Mouse (Mus musculus) embryonic fibroblast, embryonic 13.5 days (primary cell): Measurements from ENCODE around the gene Cd3e.

ENCODE experiments used
- CTCF ChIP-seq: IDR thresholded peaks from 2 replicates; pipeline ENCODE4 v1.5.1; 2011; ENCODE audit warnings: mild to moderate bottlenecking, control low read depth, low read length, moderate library complexity, borderline replicate concordance; ENCODE audit not compliant: insufficient read depth
- POLR2A ChIP-seq: IDR thresholded peaks from 2 replicates; pipeline ENCODE4 v1.6.1; 2011; ENCODE audit warnings: low read depth, mild to moderate bottlenecking, control low read depth, low read length, moderate library complexity

GRCm38 (mm10) chr9:44977813-44978212 is 31.6 kb downstream of the Cd3e start:
- TF ChIP-seq CTCF (no peak), POLR2A (no peak)
